Mouse (Mus musculus): ENCODE measurements at regions not wholly inside any gene's neighbourhood (a gene's known extent, or its start where the extent isn't known, plus 50 kb on each side); places are given as distances from the start of the nearest gene placed in this dataset.

GRCm38 (mm10) chr3:110984987-110985386 lies 734.2 kb upstream of the Prmt6 start:
- DNase-seq (ENCODE audit: low spot score in 2 of 2), result peak in 1 of 2 experiments; percentile 3

DNA sequence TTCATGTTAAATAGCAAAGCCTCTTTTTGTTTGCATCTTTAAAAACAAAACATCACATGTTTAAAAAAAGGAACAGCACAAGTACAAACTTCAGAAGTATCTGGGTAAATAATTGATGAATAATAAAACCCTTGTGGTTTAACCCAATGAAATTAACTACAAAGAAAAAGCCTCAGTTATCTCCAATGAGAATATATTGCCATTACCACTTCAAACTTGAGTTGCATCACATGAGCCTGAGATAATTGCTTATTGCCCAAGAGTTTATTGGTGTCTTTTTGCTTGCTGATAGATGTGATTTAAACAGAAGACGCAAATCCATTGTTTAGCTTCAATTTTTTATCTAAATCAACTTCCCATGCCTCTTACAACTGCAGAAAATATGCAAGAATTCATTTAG lies 728.5 kb upstream of the Prmt6 start:
- intact Hi-C loops (cut with DNase I), result no loop called here
- DNase-seq (ENCODE audit: low spot score in 2 of 2), result no peak

More at GRCm38 (mm10) chr3:110984987-110985386, 734.2 kb upstream of the Prmt6 start:
- intact Hi-C loops (cut with DNase I), result no loop called here

Data from left cerebral cortex, postnatal 25 days (tissue).